Mouse (Mus musculus) spleen, postnatal 36 days (tissue): Measurements from ENCODE around the gene Stpg3.

Experiments used
- DNase-seq, 2 experiments: peaks; one replicate each; pipeline ENCODE4 v3.0.0; 2022; ENCODE audit warnings: low spot score in 2 of 2, mixed read lengths in 1 of 2

Stpg3 gene

GRCm38 (mm10) chr2:25210686-25211085 is 3.8 kb downstream of the Stpg3 start:
- DNase-seq, result no peak

DNA sequence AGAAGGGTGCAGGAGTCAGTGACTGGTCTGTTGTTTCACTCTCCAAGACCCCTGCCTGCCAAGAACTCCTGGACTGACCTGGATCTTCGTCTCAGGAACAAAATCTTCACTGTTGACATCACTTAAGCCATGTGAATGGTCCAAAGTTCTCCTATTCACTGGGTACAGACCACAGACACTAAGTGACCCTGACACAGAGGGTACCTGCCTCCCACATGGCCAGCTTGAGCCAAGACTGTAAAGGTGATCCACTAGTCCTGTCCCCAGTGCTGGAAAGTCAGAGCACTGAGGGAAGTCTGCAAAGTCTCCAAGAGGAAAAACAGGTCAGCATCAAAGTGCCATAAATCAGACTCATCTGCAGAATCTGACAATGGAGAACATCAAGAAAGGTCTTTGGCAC is 6.8 kb downstream of the Stpg3 start:
- no peak for DNase-seq

- DNase-seq, result peak; percentile 14 to 39
These were observed 10.7 kb downstream of the Stpg3 start for GRCm38 (mm10) chr2:25203631-25204214.

GRCm38 (mm10) chr2:25200631-25201030 is 13.8 kb downstream of the Stpg3 start:
- no peak for DNase-seq

DNA sequence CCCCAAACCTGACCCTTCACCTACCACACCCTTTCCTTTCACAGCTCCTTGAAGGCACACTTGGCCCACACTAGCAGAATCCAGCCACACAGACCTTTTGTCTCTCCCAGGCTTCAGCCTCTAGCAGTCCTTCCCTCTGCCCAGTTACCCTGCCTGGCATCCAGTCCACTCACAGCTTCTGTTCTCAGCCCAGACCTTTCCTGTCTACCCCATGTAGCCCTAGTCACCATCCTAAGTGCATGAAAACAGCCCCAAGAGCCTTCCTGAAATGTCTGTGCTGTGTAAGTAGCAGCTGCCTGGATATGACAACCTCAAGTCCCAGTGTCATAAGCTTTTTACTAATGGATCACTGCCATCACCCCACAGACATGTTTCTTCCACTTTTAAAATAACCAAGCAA is 16.5 kb downstream of the Stpg3 start:
- DNase-seq, result no peak

- DNase-seq, result no peak
These were observed 17.2 kb downstream of the Stpg3 start for GRCm38 (mm10) chr2:25197191-25197590.

DNA sequence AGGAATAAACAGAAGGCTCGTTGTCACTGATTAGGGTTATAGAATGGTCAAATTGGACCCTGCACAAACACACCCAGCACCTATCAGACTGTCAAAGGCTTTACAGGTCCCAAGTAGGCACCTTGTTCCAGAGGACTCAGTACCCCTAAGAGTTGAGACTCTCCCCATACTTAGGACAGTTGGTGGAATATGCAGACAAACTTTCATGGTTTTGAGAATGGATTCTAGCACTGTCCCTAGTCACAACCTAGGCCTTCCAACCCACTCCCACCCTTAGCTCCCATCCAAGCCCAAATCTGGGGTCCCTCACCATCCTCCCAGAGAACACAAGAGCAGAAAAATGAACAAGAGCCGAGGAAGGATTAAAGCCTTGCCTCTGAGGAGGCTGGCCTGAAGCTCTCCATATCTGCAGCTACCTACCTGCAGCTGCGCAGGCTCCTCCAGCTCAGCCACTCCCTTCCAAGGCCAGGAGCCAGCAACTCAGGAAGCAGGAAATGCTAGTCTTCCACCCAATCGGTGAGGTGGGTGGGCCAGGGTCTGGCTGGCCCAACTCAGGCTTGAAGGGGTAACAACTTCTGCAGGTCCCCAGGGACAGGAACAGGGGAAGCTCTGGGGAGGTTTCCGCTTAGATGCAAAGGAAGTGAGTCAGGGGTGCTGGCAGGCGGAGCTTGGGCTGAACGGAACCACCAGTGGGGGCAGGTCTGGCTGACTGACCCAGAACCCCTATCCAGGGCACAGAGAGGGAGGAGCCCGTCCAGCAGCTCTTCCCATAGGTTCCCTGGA is 18.1 kb downstream of the Stpg3 start, which contains the start of gene Tor4a:
Gene Tor4a, minus strand, starts transcription at position 715 of the 783 bp plus-strand sequence.
- DNase-seq, result peak; percentile 97

DNA sequence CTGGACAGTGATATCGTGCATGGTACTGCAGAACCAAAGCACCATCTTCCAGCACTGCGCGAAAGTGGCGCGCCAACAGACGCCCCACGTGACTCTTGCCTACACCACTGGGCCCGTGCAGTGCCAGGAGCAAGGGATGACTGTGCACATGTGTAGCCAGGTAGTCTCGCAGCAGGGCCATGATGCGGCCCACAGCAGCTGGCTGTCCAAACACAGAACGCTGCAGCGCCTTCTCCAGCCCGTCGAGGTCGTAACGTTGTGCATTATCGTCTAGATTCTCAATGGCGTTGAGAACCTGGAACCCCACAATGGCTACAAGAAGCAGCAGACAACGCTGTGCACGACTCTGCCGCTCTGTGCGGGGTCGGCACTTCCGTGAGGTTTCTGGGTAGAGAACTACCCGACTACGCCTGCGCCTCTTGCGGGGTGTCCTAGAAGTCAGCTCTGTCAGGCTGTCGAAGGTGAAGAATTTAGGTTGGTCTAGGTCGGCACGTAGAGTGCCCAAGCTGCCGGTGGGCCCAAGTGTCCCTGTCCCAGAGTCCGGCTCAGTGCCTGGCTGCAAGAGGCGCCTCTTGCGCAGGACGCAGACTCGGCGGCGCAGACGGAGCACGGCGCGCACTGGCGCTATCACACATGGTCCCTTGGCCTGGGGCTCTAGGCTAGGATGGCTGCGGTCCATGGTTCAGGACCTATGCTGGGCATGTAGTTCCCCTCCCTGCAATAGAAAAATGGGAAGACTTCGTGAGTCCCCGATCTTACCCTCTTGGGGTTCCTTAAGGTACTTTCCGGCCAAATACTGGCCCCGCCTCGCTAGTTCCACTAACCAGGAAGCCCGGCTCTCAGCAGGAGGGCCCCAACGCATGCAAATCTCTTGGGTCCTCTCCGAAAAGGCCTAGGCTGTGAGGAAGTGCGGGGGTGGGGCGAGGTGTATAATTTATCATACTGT is 19.0 kb downstream of the Stpg3 start:
- peak; percentile 96 to 97 for DNase-seq

DNA sequence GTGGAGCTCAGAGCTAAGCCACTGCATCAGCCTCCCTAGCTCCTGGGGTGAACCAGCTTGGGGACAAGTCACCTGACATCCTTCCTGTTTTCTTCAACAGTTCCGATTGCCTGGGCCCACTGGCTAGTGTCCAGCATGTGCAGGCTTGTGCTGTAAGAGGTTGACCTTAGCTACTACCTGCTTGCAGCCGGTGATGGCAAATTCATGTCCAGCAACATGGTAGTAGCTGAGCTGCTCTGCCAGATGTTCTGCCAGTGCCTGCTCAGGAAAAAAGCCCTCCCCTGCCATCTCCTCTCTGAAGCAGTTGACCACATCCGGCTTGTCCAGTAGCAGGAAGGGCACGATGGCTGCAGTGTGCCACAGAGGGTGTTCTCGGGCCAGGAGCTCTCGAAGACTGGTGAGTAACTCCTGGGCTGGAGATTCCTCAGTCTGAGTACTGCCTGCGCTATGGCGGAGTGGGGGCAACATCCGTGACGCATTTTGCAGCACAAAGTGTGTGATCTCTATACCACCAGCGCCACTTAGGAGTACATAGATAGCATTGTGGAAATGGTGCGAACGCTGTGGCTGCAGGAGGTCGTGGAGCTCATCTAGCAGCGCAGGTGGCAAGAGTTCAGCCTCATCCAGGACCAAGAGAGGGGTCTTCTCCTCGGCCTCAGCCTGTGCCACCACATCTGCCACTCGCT is 19.8 kb downstream of the Stpg3 start:
- DNase-seq, result peak; percentile 60

DNA sequence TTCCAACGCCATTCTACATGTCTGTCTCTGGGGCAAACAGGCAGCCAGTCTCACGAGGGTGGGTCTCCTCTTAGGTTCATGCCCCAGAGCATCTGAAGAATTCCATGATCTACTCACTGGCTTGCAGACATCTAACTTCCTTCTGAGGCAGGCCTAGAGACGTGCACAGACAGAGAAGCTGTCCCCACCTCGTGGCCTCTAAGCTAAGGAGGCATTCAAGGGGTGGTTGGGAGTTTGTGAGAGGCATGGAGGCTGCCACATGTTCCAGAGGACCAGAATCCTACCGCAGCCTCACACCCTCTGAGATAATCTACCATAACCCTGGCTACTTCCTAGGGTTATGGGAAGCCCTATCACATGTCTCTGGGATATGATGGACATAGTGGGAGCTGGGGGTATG is 20.4 kb downstream of the Stpg3 start:
- no peak for DNase-seq

DNA sequence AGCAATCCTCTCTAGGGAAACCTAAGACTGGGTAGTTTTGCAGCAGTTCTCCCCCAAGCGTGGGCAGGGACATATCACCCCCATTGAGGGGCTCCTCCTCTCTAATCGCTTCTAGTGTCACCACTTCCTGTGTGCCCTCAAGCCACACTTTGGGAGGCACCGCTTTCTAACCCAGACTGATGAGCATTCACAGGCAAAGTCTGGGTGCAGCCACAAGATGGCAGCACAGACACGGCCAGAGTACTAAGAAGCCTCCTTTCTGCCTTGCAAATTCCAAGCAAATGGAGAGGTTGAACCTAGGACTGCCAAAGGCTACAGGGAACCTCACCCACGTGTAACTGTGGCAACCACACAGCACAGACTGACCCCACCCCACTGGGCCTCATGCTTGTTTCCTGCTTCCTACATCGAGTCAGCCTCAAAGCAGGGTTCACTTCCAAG is 21.1 kb downstream of the Stpg3 start:
- DNase-seq, result peak; percentile 79 to 82

DNA sequence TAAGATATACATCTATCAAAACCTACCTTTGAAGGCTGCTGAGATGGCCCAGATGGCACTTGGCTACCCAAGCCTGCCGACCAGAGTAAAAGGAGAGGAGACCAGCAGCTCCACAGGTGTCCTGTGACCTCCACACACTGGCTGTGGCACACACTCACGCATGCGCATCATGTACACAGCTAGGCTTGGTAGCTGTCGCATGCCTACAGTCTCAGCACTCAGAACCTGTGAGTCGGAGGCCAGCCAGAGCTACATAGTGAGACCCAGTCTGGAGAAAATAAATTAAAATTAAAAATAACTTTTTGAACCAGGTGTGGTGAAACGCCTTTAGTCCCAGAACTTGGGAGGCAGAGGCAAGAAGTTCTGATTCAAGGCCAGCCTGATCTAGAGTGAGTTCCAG is 26.6 kb downstream of the Stpg3 start:
- DNase-seq, result no peak

DNA sequence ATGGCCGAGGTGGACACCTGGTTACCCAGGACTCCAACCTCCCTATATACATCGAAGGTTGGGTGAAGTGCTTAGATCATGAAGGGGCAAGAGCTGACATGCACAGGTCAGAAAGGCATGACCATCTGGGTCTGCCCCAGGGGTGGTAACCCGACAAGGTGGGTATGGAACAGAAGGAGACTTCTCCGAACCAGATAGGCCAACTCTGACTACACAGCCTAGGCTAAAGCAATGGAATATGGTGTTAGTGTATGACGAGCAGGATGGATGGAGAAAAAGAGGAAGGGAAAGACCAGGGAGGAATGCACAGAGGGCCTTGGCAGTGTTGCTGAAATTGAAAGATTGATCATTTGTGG is 27.9 kb downstream of the Stpg3 start:
- no peak for DNase-seq

DNA sequence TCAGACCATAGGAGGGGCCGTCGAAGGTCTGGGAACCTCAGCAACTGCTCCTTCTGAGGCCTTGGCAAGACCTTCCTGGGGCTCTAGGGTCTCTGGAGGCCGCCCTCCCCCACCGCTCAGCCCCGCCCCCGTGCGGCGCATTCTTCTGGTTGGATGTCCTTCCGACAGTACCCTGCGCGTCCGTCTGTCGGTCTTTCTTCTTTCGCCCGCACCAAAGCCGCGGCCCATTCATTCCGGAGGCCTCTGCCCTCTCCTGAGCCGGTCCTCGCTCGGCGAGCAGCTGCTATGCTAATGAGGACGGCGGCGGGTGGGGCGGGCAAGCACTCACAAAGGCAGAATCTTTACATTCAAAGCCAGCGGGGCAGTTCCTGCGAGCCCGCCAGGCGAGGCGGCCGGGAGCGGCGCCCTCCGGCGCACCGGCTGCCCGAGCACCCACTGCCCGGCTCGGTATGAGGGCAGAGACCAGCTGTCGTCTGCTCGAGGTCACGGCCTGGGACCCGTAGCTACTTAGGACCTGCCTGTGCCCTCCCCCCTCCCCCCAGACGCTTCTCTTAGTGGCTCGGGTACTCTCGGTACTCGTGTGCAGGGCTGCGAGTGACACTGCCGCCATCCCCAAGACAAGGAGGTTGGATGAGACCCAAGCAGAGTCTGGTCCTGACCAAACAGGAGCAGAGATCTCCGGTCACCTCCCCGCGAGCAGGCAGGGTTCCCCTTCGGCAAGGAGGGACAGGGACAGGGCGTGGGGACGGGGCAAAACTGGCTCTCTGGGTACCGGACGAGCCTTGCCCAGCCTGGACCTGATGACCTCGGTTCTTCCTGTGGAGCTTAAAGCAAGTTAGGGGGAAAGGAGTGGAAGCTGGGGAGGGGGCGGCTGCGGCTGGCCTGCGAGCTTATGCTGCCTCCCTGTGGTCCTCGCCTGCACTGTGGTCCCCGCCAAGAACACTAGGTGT is 28.5 kb downstream of the Stpg3 start:
- peak; percentile 57 to 64 for DNase-seq

- no peak for DNase-seq
These were observed 29.9 kb downstream of the Stpg3 start for GRCm38 (mm10) chr2:25184496-25184895.

GRCm38 (mm10) chr2:25183336-25183735 is 31.1 kb downstream of the Stpg3 start:
- peak; percentile 62 to 64 for DNase-seq

- no peak for DNase-seq
These were observed 31.8 kb downstream of the Stpg3 start for GRCm38 (mm10) chr2:25182664-25183063.

DNA sequence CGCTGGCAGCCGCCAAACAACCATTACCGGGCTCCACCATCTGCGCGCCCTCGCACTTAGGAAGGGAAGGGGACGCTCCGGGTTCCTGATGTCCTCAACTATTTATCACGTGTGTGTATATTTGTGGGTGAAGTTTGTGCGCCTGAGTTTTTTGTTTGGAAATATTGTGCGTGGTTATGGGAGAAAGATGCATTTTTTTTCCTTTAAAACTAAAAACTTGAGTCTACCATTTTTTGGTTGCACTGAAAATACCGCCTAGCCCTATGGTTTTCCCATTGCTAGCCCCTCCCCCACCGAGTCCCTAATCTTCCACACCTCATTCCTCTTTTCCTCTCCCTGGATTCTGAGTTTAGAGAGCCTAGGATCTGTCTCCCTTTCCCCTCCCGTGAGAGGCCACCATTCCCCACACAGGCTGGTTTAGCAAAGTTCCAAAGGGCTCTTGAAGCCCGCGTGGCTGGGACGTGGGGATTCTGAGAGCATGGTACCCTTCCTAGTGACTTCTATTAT is 32.5 kb downstream of the Stpg3 start:
- DNase-seq, result no peak

GRCm38 (mm10) chr2:25180973-25181890 is 33.2 kb downstream of the Stpg3 start:
- peak; percentile 48 to 50 for DNase-seq
